Mouse (Mus musculus): ENCODE measurements around the gene Parvg. TPM values are rescaled to one million over a fixed set of nuclear protein-coding genes. Genes with fewer than 3 reads are reported as not detected.

The Parvg gene
- polyA plus RNA-seq, 1 experiment, result 0.39 TPM

DNA sequence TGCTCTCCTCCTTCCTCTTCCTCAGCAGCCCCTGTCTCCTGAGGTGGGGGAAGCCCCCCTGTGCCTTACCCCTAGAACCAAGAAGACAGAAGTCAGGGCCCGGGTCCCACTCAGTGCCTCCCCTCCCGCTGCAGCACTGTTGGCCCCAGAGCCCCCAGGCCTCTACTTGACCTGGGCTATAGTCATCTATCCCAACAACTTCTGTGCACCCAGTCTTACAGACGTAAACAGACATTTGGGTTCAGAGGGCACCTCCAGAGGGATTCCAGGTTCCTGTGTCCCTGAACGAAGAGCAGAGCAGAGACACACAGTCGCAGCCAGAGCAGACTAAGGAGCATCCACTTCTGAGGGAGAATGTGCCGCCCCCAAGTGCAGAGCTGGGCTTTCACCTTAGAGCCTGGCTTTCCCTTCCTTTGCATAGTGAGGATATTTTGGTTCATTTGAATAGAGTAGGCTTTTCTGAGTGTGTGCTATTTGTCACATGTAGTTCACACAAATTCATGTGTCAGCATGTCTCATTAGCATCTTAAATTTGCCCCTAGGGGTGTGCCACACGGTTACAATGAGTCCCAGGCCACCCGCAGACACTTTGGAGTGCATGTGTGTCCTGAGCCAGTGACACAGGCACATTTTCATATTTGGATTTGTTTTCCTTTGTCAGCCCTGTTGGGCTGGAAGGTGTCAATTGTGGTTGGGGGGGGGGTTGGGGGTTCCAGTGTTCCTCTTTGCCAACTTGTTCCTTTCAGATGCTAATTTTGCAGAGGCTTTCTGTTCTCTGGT, 22.0 kb upstream of the Parvg start:
- no peak for TF ChIP-seq CTCF (IDR thresholded peaks at IDR 0.05; ENCODE audit: borderline replicate concordance, insufficient read depth, low read length)
- TF ChIP-seq POLR2A (IDR thresholded peaks at IDR 0.05; ENCODE audit: low read depth, low read length), result no peak
- Histone ChIP-seq H3K27ac (ENCODE audit: insufficient read depth, low read length) (no peak overlapping the region), H3K4me3 (ENCODE audit: insufficient read depth, low read length) (no peak overlapping the region), H3K4me1 (ENCODE audit: control insufficient read depth, insufficient read depth, low read length) (no peaks in the 10 kb centered on the region; the same call in 1 of the 2 replicates)

DNA sequence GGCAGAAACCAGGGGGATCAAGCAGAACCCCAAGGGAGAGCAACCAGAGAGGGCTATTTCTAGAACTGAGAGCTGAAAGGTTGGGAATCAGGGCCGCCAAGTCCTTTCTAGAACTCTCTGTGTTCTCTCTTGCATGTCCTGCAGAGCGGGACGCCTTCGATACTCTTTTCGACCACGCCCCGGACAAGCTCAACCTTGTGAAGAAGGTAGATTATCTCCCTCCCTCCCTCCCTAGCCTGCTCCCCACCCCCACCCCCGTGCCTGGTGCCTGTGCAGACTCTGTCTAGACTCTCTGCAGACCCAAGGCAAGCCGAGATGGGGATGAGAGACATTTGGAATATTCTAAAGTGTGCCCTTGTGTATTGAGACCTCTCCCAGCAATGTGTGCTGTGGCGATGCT, 20.6 kb upstream of the Parvg start:
- TF ChIP-seq POLR2A (IDR thresholded peaks at IDR 0.05; ENCODE audit: low read depth, low read length) (no peak), CTCF (IDR thresholded peaks at IDR 0.05; ENCODE audit: borderline replicate concordance, insufficient read depth, low read length) (no peak)
- no peaks in the 10 kb centered on the region; the same call in 1 of the 2 replicates for H3K4me1 ChIP-seq (ENCODE audit: control insufficient read depth, insufficient read depth, low read length)
- H3K4me3 ChIP-seq (ENCODE audit: insufficient read depth, low read length), result no peak overlapping the region
- no peak overlapping the region for H3K27ac ChIP-seq (ENCODE audit: insufficient read depth, low read length)

DNA sequence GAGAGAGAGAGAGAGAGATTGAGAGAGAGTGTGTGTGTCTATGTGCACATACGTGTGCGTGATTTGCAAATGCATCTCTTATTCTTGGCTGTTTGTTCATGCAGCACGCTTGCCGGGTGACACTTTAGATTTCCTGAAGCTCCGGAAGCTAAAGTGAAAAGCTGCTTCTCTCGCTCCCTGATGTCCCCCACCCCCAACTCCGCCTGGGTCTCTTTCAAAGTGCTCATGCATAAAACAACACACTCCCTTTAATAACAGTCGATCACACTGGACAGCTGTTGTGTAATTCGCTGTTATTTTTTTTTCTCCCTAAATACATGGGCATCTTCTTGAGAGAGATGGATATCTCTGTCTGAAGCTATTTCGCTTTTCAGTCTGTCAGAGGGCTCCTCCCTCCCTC, 18.5 kb upstream of the Parvg start:
- H3K27ac ChIP-seq (ENCODE audit: insufficient read depth, low read length), result no peak overlapping the region
- H3K4me1 ChIP-seq (ENCODE audit: control insufficient read depth, insufficient read depth, low read length), result no peaks in the 10 kb centered on the region
- TF ChIP-seq POLR2A (IDR thresholded peaks at IDR 0.05; ENCODE audit: low read depth, low read length), result no peak
- no peak for TF ChIP-seq CTCF (IDR thresholded peaks at IDR 0.05; ENCODE audit: borderline replicate concordance, insufficient read depth, low read length)
- no peak overlapping the region for H3K4me3 ChIP-seq (ENCODE audit: insufficient read depth, low read length)

DNA sequence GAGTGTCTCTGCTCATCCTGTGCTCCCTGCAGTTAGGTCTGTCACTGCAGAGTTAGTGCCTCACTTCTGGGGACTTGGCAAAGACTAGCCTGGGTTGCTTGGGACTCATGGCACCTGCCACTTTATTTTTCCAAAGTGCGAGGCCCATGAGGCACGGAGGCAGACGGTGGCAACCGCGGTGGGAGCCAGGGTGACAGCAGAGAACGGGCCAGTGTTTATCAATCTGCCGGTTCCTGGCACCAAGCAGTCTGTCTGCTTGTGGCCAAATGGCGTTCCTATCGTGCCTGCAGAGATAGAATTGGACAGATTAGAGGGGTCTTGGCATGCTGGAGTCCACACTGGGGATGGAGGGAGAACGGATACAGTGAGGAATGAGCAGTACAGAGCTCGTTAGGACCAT, 13.6 kb upstream of the Parvg start:
- no peak for TF ChIP-seq POLR2A (IDR thresholded peaks at IDR 0.05; ENCODE audit: low read depth, low read length)
- Histone ChIP-seq H3K27ac (ENCODE audit: insufficient read depth, low read length) (no peak overlapping the region), H3K4me1 (ENCODE audit: control insufficient read depth, insufficient read depth, low read length) (no peaks in the 10 kb centered on the region), H3K4me3 (ENCODE audit: insufficient read depth, low read length) (no peak overlapping the region)

DNA sequence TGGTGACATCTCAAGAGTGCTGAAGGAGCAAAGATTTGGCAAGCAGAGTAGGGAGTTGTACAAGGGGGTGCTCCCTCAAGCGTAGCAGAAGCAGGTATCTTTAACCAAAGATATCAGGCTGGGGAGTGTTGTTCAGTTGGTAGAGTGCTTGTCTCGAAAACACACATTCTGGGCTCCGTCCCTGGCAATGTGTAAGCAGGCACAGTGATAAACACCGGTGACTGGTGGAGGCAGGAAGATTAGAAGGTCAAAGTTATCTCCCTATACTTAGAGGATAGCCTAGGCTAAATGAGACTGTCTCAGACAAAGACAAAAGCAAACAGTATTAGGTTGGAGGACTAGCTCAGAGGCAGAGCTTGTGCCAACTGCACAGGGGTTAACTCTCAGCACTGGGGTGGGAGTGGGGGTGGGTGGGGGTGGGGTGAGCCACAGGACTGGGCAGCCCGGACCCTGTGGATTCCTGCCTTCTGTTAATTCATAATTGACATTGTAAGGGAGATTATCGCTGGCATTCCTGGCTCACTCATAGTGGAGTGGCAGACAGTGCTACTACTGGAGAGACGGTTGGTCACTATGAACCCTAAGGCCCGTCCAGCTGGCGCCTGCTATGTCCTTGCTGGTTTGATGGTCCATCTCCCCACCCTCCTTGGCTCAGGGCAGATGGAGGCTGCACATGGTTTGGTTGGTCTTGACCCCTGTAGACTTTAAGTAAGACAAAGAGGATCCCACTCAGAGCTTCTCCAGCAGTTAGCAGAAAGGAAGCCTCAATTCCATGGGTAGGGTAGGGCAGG, 12.3 kb upstream of the Parvg start:
- Histone ChIP-seq H3K4me3 (ENCODE audit: insufficient read depth, low read length) (no peak overlapping the region), H3K4me1 (ENCODE audit: control insufficient read depth, insufficient read depth, low read length) (no peaks in the 10 kb centered on the region)
- no peak for TF ChIP-seq CTCF (IDR thresholded peaks at IDR 0.05; ENCODE audit: borderline replicate concordance, insufficient read depth, low read length)
- no peak for TF ChIP-seq POLR2A (IDR thresholded peaks at IDR 0.05; ENCODE audit: low read depth, low read length)

DNA sequence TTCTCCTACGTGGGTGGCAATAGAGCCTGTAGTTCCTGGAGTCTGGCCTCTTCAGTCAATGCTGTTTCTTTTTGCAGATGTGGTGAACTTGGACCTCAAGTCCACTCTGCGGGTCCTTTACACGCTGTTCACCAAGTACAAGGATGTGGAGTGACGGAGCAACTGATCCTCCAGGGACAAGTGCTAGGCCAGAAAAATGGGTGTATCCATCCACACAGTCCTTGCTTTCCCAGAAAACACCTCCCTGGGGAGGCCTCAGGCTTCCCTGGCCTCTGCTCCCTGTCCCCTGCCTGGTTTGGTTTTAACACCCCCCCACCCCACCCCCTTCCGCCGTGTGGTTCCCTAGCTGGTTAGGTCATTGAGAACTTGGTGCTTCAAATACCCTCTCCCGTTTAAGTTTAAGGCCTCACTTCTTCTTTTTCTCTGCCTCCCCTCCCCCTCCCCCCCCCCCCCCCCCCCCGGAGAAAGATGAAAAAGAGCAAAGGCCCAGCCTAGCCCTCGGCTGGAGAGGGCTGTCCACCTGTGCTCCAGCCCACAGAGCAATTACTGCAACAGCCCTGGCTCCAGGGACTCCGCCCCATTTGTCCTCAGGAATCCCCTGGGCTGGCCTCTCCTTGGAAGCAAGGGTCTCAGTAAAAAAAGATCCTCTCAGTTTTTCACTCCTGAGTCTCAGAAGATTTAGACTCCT, 10.8 kb upstream of the Parvg start:
- Histone ChIP-seq H3K4me1 (ENCODE audit: control insufficient read depth, insufficient read depth, low read length) (no peaks in the 10 kb centered on the region), H3K27ac (ENCODE audit: insufficient read depth, low read length) (no peak overlapping the region), H3K4me3 (ENCODE audit: insufficient read depth, low read length) (no peak overlapping the region)
- no peak for TF ChIP-seq CTCF (IDR thresholded peaks at IDR 0.05; ENCODE audit: borderline replicate concordance, insufficient read depth, low read length)
- no peak for TF ChIP-seq POLR2A (IDR thresholded peaks at IDR 0.05; ENCODE audit: low read depth, low read length)

More for the DNA sequence above, 12.3 kb upstream of the Parvg start:
- H3K27ac ChIP-seq (ENCODE audit: insufficient read depth, low read length), result no peak overlapping the region

DNA sequence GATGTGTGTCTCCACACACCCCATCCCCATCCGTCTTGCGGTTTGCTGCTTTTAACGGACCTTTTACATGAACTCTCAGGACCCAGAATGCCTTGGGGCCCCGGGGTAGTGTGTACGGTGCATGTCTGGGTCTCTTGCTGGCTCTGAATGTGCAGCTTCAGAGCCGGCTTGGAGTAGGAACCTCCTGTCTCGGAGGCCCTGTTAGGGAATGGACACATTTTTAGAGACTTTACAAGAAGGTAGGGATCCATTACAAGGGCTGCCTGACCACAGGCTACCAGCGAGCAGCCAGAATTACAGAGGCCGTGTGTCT, 10.3 kb upstream of the Parvg start:
- H3K27ac ChIP-seq (ENCODE audit: insufficient read depth, low read length), result no peak overlapping the region

DNA sequence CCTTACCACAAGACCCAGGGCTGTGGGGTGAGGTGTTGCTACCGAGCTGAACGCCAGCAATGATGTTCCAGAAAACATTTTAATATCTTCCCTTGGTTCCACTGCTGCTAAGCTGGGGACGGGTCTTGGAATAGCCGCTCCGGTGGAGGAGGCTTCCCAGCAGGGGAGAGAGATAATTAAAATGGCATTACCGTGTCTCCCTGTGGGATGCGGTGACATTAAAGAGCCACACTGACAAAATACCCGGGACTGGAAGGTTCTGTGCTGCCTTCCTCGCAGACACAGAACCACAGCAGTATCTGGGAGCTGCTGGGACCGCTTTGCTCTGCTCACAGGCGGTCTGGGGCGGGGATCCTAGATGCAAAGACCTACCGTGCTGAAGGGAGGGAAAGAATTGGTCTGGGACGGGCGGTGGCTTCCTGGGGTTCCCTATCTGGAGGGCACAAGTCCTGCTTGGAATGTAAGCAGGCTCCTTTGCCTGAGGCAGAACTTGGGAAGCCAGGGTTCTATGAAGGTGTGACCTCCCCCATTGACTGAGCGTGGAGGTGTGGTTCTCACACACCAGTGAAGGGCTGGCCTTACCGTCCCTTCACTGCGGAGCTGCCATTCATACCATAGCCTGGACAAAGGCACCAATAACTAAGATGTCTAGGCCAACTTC, 9.3 kb upstream of the Parvg start:
- TF ChIP-seq CTCF (IDR thresholded peaks at IDR 0.05; ENCODE audit: borderline replicate concordance, insufficient read depth, low read length) (no peak), POLR2A (IDR thresholded peaks at IDR 0.05; ENCODE audit: low read depth, low read length) (no peak)
- Histone ChIP-seq H3K4me1 (ENCODE audit: control insufficient read depth, insufficient read depth, low read length) (no peaks in the 10 kb centered on the region), H3K27ac (ENCODE audit: insufficient read depth, low read length) (no peak overlapping the region), H3K4me3 (ENCODE audit: insufficient read depth, low read length) (no peak overlapping the region)

More for the DNA sequence above, 10.3 kb upstream of the Parvg start:
- no peak overlapping the region for H3K4me3 ChIP-seq (ENCODE audit: insufficient read depth, low read length)
- TF ChIP-seq POLR2A (IDR thresholded peaks at IDR 0.05; ENCODE audit: low read depth, low read length), result no peak
- TF ChIP-seq CTCF (IDR thresholded peaks at IDR 0.05; ENCODE audit: borderline replicate concordance, insufficient read depth, low read length), result no peak
- H3K4me1 ChIP-seq (ENCODE audit: control insufficient read depth, insufficient read depth, low read length), result no peaks in the 10 kb centered on the region

DNA sequence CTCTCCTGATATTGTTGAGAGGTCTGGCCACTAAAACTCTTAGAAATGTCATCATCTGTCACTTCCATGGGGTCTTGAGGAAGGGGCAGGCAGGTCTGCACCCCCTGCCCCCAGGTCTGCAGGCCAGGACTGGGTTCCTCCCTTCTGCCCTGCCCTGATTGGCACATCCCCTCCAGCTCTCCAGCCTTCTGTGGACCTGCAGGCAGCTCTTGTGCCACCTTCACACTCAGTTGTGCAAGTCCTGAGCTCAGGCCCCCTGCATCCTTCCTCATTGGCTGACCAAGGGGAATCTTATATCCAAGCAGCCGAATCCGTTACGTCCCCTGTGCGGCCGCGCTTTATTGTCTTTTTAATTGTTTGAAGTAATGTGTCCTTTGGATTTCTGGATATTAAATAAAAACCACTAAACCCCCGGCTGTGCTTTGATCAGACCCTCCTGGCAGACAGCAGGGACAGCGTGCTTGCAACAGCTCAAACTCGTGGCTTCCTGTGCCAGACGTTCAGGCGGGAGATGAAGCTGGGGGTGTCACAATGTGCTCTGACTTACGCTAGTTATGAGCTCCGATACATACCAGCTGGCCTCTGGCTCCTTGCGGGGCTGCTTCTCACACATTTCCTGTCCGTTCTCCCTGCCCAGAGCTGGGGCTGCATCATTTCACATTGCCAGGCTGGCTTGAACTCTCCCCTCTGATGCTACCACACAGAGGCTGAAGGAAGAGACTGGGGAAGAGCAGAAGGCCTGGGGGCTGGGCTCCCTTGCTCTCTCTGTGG, 8.4 kb upstream of the Parvg start:
- Histone ChIP-seq H3K4me3 (ENCODE audit: insufficient read depth, low read length) (no peak overlapping the region), H3K27ac (ENCODE audit: insufficient read depth, low read length) (no peak overlapping the region)
- TF ChIP-seq CTCF (IDR thresholded peaks at IDR 0.05; ENCODE audit: borderline replicate concordance, insufficient read depth, low read length), result no peak
- no peak for TF ChIP-seq POLR2A (IDR thresholded peaks at IDR 0.05; ENCODE audit: low read depth, low read length)

More for the DNA sequence above, 8.4 kb upstream of the Parvg start:
- H3K4me1 ChIP-seq (ENCODE audit: control insufficient read depth, insufficient read depth, low read length), result no peaks in the 10 kb centered on the region

Measured in embryonic fibroblast, embryonic 13.5 days (primary cell).